Mouse (Mus musculus): ENCODE data around the gene Bcl2l12.

- no peak for TF ChIP-seq CTCF (IDR thresholded peaks at IDR 0.05; ENCODE audit: borderline replicate concordance, insufficient read depth, low read depth, low read length)
- no peak for TF ChIP-seq POLR2A (IDR thresholded peaks at IDR 0.05; ENCODE audit: borderline replicate concordance, insufficient read depth, low read length)
Measured at GRCm38 (mm10) chr7:45043307-45043706, 44.8 kb upstream of the Bcl2l12 start.

All from cerebellum, adult 2 months (tissue).